ENCODE assay signal across 9 mouse cellular contexts in genomic region chr8:108709441-108709840, GRCm38 (mm10).
DNase-seq lines count a peak whose midpoint lies in the region; ATAC-seq lines count a peak whose summit lies in the region.
"Had no signal": no experiment of that assay in that cellular context is flagged by ENCODE, and none has a peak within 500 bp of the region (broad histone marks: within the 10 kb centered on the region; RNA-seq: fewer than 3 reads in every experiment).

No protein-coding gene starts in this region.

- no peaks in the 10 kb centered on the region for H3K27me3 ChIP-seq in heart, embryonic 12.5 days (replicated peaks)
- H3K27me3 ChIP-seq in embryonic facial prominence, embryonic 12.5 days: no peaks in the 10 kb centered on the region
- H3K27me3 ChIP-seq in hindbrain, embryonic 14.5 days (ENCODE audit: control insufficient read depth, insufficient read depth, low read length): peaks cover 7% of the 10 kb centered on the region; the same call in 1 of the 2 replicates
- H3K27me3 ChIP-seq in midbrain, embryonic 10.5 days (ENCODE audit: low read depth, poor library complexity, severe bottlenecking): no peaks in the 10 kb centered on the region

- H3K4me2 ChIP-seq in heart, embryonic 12.5 days: 0 out of 2 replicates have a peak overlapping the region, but pooled peaks have one; percentile 2
- peak overlapping the region; percentile 53 for H3K4me2 ChIP-seq in embryonic facial prominence, embryonic 12.5 days (replicated peaks)
- H3K4me2 ChIP-seq in hindbrain, embryonic 14.5 days (replicated peaks): peak overlapping the region; percentile 92

- DNase-seq in heart, adult 9 months (ENCODE audit: low spot score in 2 of 2): no peak
- DNase-seq in hindbrain, embryonic 14.5 days (ENCODE audit: low spot score): no peak
- DNase-seq in midbrain, embryonic 10.5 days (ENCODE audit: low spot score): no peak
- no peak for DNase-seq in left cerebral cortex, adult 18-20 months (ENCODE audit: low spot score in 2 of 2)
- no peak for DNase-seq in urinary bladder, postnatal 10 days (ENCODE audit: low spot score)
- no peak for DNase-seq in ovary, postnatal 14 days (ENCODE audit: low spot score)
- DNase-seq: cerebellum, adult 2 months had no signal

- H3K4me1 ChIP-seq in heart, embryonic 12.5 days (replicated peaks): peaks cover 75% of the 10 kb centered on the region
- H3K4me1 ChIP-seq in embryonic facial prominence, embryonic 12.5 days: peaks cover 77% of the 10 kb centered on the region
- peaks cover 67% of the 10 kb centered on the region for H3K4me1 ChIP-seq in hindbrain, embryonic 14.5 days (replicated peaks; ENCODE audit: control insufficient read depth, insufficient read depth, low read length)
- peaks cover 92% of the 10 kb centered on the region for H3K4me1 ChIP-seq in midbrain, embryonic 10.5 days

- H3K9ac ChIP-seq in heart, embryonic 12.5 days: no peak overlapping the region
- H3K9ac ChIP-seq in embryonic facial prominence, embryonic 12.5 days: peak overlapping the region; percentile 38; the same call in 1 of the 2 replicates
- H3K9ac ChIP-seq in hindbrain, embryonic 14.5 days: peak overlapping the region; percentile 98

- no peak for ATAC-seq in heart, embryonic 12.5 days (ENCODE audit: insufficient number of reproducible peaks, low FRiP score)
- ATAC-seq in embryonic facial prominence, embryonic 12.5 days (ENCODE audit: insufficient number of reproducible peaks, insufficient read depth, low FRiP score, low TSS enrichment): no peak
- ATAC-seq in hindbrain, embryonic 14.5 days (ENCODE audit: low FRiP score): no peak

- H3K9me3 ChIP-seq in heart, embryonic 12.5 days (replicated peaks): no peaks in the 10 kb centered on the region
- no peaks in the 10 kb centered on the region for H3K9me3 ChIP-seq in embryonic facial prominence, embryonic 12.5 days
- H3K9me3 ChIP-seq in hindbrain, embryonic 14.5 days (ENCODE audit: control insufficient read depth, low read length): no peaks in the 10 kb centered on the region
- H3K9me3 ChIP-seq in midbrain, embryonic 10.5 days (replicated peaks): no peaks in the 10 kb centered on the region

- H3K36me3 ChIP-seq in heart, embryonic 12.5 days: no peaks in the 10 kb centered on the region
- no peaks in the 10 kb centered on the region for H3K36me3 ChIP-seq in embryonic facial prominence, embryonic 12.5 days
- H3K36me3 ChIP-seq in hindbrain, embryonic 14.5 days (replicated peaks; ENCODE audit: control insufficient read depth, insufficient read depth): no peaks in the 10 kb centered on the region
- no peaks in the 10 kb centered on the region for H3K36me3 ChIP-seq in midbrain, embryonic 10.5 days

- peak overlapping the region; percentile 54; the same call in 1 of the 2 replicates for H3K27ac ChIP-seq in heart, embryonic 12.5 days (ENCODE audit: poor library complexity, severe bottlenecking)
- peak overlapping the region; percentile 100 for H3K27ac ChIP-seq in embryonic facial prominence, embryonic 12.5 days
- peak overlapping the region; percentile 100 for H3K27ac ChIP-seq in hindbrain, embryonic 14.5 days
- peak overlapping the region; percentile 100 for H3K27ac ChIP-seq in midbrain, embryonic 10.5 days (replicated peaks)

- H3K4me3 ChIP-seq in heart, embryonic 12.5 days: no peak overlapping the region
- no peak overlapping the region for H3K4me3 ChIP-seq in embryonic facial prominence, embryonic 12.5 days
- H3K4me3 ChIP-seq in hindbrain, embryonic 14.5 days (replicated peaks; ENCODE audit: low read length): peak overlapping the region; percentile 12; the same call in 1 of the 2 replicates
- peak overlapping the region; percentile 89 for H3K4me3 ChIP-seq in midbrain, embryonic 10.5 days

- WGBS in heart, embryonic 12.5 days: 62% methylated on average over 2 of the region's 2 CpGs
- WGBS in embryonic facial prominence, embryonic 12.5 days: 27% methylated on average over 2 of the region's 2 CpGs
- WGBS in hindbrain, embryonic 14.5 days: 44% methylated on average over 2 of the region's 2 CpGs
- 6% methylated on average over 2 of the region's 2 CpGs for WGBS in midbrain, embryonic 10.5 days

Comparison
In these comparisons a context has a peak if more than half of its experiments do, and no peak if none do; other contexts are left out.
1. H3K4me2 ChIP-seq: peak in every context shown above with its lines; median percentile 92 in hindbrain, embryonic 14.5 days; 53 in embryonic facial prominence, embryonic 12.5 days; 2 in heart, embryonic 12.5 days.
2. H3K4me3 ChIP-seq: peak in hindbrain, embryonic 14.5 days (single experiment) and midbrain, embryonic 10.5 days (single experiment); none in heart, embryonic 12.5 days (single experiment) and embryonic facial prominence, embryonic 12.5 days (single experiment).
3. Peak in every context shown above with its lines, with median percentiles within 50 percentile points of each other: H3K27ac ChIP-seq.